Mouse (Mus musculus) adrenal gland, adult 10 weeks (tissue): Measurements from ENCODE around the gene Calm3. TPM values are rescaled to one million over a fixed set of nuclear protein-coding genes. Genes with fewer than 3 reads are reported as not detected.

Source experiments
- polyA plus RNA-seq: library from polyadenylated mRNA; stranded (reverse); fragments of 350-450 nt; fragmentation: Illumina TruSeq; extraction: RNeasy Lipid Tissue Mini Kit (QIAGEN cat#74804); gene quantifications from one replicate; pipeline ENCODE4 v1.2.3, GENCODE M21; 2014; ENCODE audit warnings: low read depth, low replicate concordance

Calm3 gene
- 36.0 TPM for polyA plus RNA-seq

GRCm38 (mm10) chr7:16924037-16924834, at the start of gene Calm3:
Gene Calm3, minus strand, starts transcription at chr7:16924114.

GRCm38 (mm10) chr7:16959539-16960187, 35.7 kb upstream of the Calm3 start, which contains the start of gene Pnmal1:
Gene Pnmal1, plus strand, starts transcription at chr7:16959679.

GRCm38 (mm10) chr7:16944061-16944807, 20.3 kb upstream of the Calm3 start, which contains the start of gene Pnmal2:
Gene Pnmal2, plus strand, starts transcription at chr7:16944682.

GRCm38 (mm10) chr7:16906281-16906680, 17.6 kb downstream of the Calm3 start, which contains the start of gene Ptgir:
Gene Ptgir, plus strand, starts transcription at chr7:16906490.

GRCm38 (mm10) chr7:16891641-16892351, 32.1 kb downstream of the Calm3 start, which contains the start of gene Gng8:
Gene Gng8, plus strand, starts transcription at chr7:16891786.

GRCm38 (mm10) chr7:16875310-16875325, 48.8 kb downstream of the Calm3 start, which contains the start of gene Dact3:
Gene Dact3, plus strand, starts transcription at chr7:16875317.

Other genes starting within 250 kb of the Calm3 start
- gene Ceacam15, start 248.4 kb downstream of the Calm3 start, polyA plus RNA-seq, result not detected
- not detected for gene Ceacam9, start 202.2 kb downstream of the Calm3 start, polyA plus RNA-seq
- gene Ap2s1, start 185.7 kb downstream of the Calm3 start, polyA plus RNA-seq, result 65.4 TPM
- 25.1 TPM for gene Slc1a5, start 142.8 kb downstream of the Calm3 start, polyA plus RNA-seq
- 19.2 TPM for gene Strn4, start 108.2 kb downstream of the Calm3 start, polyA plus RNA-seq
- gene Fkrp, start 107.4 kb downstream of the Calm3 start, polyA plus RNA-seq, result 9.0 TPM
- 0.64 TPM for gene Prkd2, start 81.2 kb downstream of the Calm3 start, polyA plus RNA-seq
- gene Dact3, start 48.8 kb downstream of the Calm3 start, polyA plus RNA-seq, result 0.82 TPM
- gene Gng8, start 32.3 kb downstream of the Calm3 start, polyA plus RNA-seq, result not detected
- 1.4 TPM for gene Ptgir, start 17.6 kb downstream of the Calm3 start, polyA plus RNA-seq
- 5.1 TPM for gene Pnmal2, start 20.6 kb upstream of the Calm3 start, polyA plus RNA-seq
- 4.6 TPM for gene Pnmal1, start 35.6 kb upstream of the Calm3 start, polyA plus RNA-seq
- gene Gm42372, start 59.0 kb upstream of the Calm3 start, polyA plus RNA-seq, result 4.2 TPM
- gene Ccdc8, start 68.6 kb upstream of the Calm3 start, polyA plus RNA-seq, result 3.4 TPM
- 12.6 TPM for gene Ppp5c, start 103.8 kb upstream of the Calm3 start, polyA plus RNA-seq
- 3.1 TPM for gene Hif3a, start 138.3 kb upstream of the Calm3 start, polyA plus RNA-seq
- gene Psg16, start 149.9 kb upstream of the Calm3 start, polyA plus RNA-seq, result not detected
- not detected for gene Ceacam3, start 226.2 kb upstream of the Calm3 start, polyA plus RNA-seq